Mouse (Mus musculus): ENCODE results near the gene Itpr3.
A peak's percentile ranks its signal among the peaks of the same experiment; 100 is the strongest.

Itpr3 gene

GRCm38 (mm10) chr17:27056812-27057516, at the start of gene Itpr3:
Gene Itpr3, plus strand, starts transcription at chr17:27057304.
- DNase-seq (ENCODE audit: inconsistent ontology term) = peak; percentile 82

DNA sequence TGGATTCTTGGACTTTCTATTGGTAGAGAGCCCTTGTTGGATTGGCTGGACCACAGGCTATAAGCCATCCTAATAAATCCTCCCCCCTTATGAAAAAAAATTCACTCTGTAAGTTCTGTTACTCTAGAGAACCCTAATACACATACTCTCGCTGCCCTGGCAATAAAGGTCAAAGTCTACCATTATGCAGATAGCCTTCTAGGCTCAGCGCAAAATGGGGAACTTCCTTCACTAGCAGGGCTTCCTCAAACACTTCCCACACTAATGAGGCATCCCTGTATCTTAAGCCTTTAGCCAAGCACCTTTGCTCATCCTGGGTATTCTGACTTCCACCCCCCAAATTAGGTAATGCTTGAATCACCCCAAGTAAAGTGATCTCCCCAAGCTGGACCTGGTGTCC, 48.8 kb upstream of the Itpr3 start:
- no peak for DNase-seq (ENCODE audit: inconsistent ontology term)

GRCm38 (mm10) chr17:27011167-27011566, 45.9 kb upstream of the Itpr3 start:
- no peak for DNase-seq (ENCODE audit: inconsistent ontology term)

DNA sequence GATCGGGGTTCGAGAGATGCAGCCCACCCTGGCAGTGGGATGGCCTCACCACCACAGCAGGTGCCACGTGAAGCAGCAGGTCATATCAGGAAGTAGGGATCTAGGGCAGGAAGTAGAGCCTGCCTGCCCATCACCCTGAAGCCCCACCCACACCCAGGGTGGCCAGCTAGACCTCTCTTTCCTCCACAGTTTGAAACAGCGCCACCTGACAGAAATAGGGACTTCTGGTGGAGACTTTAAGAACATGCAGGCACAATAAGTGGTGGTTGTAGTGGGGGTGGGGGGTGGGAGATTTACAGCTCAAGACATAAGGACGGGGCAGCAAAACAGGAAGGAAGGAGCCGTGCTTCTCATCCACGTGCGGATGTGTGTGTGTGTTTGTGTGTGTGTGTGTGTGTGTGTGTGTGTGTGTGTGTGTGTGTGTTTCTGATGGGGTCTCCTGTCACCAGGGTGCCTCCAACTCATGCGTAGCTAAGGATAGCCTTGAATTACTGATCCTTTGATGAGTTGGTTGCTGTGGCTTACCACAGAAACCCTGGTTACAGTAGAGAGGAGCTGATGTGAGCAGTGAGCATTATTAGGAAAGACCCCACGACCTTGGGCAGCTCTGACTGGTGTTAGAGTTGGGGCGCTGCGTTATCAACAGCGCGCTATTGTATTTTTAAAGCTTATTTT, 45.0 kb upstream of the Itpr3 start:
- no peak for DNase-seq (ENCODE audit: inconsistent ontology term)

GRCm38 (mm10) chr17:27012909-27013308, 44.2 kb upstream of the Itpr3 start:
- DNase-seq (ENCODE audit: inconsistent ontology term) = no peak

DNA sequence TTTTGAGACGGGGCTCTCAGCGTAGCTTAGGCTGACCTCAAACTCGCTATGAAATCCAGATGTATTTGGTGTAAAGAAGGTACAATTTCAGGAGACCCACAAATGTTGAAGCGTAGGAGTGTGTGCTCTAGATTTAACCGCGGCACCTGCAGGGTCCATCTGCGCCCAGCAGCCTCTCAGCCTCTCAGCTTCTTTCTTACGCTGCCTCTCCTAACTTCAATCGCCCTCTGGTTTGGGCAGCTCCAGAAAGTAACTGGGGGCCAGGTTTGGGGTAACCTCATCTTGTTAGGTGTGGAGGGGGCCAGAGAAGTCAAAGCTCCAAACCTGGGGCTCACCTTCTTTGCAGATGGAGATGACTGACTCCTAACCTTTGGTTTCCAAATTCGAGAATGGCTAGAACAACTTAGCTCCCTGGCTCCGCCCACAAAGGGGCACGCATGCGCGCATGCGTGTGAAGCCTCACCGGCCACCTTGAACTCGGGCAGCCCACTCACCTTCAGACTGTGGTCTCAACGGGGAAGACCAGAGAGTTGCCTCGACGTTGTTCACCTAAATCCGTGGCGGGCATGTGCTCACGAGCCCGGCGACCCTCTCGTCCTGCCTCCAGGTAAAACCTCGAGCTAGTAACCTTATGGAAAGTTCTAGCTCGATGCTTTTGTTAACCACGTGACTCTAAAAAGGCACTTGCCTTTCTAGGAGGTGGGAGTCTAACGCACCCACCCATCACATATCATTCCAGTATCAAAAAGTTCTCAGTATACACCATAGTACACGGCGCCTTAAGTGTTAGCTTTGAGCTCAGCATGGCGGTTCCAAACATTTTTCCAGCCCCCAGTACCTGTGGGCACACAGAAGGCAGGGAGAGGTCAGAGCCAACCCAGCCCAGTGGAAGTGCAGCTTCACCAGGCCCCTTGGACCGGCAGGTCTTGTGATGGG, 39.3 kb upstream of the Itpr3 start:
- DNase-seq (ENCODE audit: inconsistent ontology term) = peak; percentile 84

- DNase-seq (ENCODE audit: inconsistent ontology term) = peak; percentile 35
Measured at GRCm38 (mm10) chr17:27018555-27019196, 38.4 kb upstream of the Itpr3 start.

DNA sequence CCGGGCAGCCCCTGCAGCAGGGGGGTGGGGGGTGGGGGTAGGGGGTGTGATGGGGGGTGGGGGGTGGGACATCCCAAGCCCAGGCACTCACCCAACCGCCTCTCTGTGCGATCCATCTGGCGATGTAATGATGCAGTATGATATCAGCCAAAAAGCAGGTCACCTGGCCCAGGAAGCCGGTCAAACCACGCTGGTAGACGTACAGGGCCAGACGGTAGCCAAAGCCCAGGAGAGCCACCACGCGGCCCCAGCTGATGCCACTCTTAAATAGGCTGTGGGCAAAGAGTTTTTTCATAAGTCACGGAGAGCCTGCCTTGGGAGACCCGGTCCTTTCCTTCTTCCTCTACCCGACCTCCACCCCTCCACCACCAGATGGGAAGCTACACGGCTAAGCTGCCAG, 36.0 kb upstream of the Itpr3 start:
- DNase-seq (ENCODE audit: inconsistent ontology term) = no peak

DNA sequence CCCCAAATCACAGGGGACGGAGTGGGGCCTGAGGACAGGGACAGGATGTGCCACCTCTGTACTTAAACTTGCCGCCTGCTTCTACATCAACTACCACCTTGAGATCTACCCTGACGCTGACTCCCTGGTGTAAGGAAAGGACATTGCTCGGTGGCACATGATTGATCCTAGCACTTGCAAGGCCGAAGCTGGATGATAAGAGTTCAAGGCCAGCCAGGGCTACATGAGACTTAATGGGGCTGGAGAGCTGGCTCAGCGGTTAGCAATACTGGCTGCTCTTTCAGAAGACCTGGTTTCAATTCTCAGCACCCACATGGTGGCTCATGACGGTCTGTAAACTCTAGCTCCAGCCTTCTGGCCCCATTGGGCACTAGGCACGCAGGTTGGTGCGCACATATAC, 35.4 kb upstream of the Itpr3 start:
- DNase-seq (ENCODE audit: inconsistent ontology term) = no peak

- no peak for DNase-seq (ENCODE audit: inconsistent ontology term)
Measured at GRCm38 (mm10) chr17:27023342-27023741, 33.8 kb upstream of the Itpr3 start.

DNA sequence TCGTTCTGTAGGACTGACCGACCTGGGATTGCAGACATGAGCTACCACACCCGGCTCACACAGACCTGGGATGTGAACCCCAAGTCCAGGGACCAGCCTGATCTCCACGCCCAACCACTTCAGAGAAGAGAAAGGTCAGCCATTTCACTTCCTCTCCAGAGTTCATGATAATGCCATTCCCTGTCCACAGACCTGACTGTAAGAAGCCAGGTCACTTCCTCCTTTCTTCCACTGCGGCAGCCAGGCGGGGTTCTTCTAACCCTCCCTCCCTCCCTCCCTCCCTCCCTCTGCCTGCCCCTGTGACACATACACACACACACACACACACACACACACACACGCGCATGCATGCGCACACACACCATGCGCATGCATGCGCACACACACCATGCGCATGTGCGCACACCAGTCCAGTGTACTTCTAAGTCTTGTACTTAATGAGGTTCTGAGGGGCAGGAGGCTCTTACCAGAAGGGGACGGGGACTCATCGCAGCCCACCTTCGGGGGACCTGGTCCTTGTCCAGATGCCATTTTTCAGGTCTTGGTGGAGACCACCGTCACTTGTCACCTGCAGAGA, 31.7 kb upstream of the Itpr3 start:
- DNase-seq (ENCODE audit: inconsistent ontology term) = no peak

DNA sequence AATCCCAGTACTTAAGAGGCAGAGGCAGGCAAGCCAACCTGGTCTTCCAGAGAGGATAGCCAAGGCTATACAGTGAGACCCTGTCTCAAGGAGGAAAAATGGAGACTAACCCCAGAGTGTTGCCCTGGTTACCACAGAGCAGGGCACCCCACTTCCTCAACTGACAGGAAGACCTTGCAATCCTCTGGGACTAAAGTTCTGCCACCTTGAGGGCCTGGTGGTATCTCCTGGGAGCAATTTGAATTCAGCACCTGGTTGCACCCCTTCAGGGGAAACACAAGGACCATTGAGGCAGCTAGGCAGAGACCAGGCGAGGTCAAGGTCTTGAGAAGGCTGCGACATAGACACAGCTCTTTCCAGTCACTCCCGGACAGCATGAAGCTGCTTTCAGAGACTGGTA, 31.2 kb upstream of the Itpr3 start:
- DNase-seq (ENCODE audit: inconsistent ontology term) = no peak

DNA sequence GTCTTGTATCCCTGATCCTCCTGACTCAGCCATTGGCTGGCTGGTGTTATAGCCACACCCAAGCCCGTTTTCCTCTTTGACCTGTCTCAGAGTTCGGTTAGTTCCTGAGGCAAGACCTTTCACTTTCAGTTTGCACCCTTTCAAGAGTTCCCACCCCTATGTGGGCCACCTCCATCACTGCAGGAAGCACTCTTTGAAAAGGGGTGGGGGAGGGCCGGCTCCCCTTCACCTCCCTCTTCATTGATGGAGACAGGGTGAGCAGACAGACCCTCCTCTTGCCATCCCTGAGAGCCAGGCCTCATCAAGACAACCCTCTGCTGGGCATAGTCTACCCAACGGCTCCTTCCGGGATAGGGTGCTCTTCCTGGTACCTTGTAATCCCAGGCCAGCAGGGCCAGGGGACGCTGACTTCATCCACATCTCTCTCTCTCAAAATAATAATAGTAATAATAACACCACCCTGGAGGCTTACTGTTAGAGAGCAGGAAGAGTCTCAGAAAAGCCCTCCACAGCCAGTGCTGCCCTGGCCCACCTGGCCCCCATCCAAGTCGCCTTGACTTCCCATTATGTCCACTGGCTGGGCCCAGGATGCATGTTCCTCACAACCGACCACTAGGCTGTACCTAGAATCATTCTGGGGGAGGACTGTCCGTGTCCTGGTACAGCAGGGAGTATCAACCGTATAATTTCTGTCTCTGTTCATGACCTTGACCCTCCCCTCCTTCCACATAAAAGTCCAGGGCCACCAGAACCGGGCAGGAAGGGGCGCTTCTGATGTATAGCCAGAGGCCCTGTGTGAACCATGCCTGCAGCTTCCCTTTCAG, 29.4 kb upstream of the Itpr3 start:
- peak; percentile 56 for DNase-seq (ENCODE audit: inconsistent ontology term)

DNA sequence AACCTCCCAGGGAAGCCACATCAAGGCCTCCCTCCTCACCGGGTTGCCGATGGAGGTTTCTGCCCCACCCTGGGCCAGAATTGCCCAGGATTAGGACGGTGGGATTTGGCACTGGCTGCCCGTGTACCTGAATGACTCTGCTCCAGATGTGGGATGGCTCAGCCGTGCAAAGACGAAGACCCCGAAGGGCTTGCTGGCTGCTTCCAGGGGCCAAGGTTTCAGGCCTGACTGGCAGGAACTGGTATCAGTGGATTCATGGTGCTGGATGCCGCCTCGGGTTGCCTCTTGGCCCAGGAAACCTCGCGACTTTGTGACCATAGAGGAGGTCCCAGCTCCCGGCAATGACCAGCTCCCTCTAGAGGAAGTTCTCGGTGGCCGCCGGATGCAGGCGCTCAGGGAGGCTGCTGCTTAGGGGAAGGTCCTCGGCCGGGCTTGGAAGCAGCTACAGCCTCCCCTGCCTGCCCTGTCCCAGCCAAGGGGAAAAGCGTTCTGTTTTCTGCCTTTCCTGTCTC, 28.8 kb upstream of the Itpr3 start:
- DNase-seq (ENCODE audit: inconsistent ontology term) = peak; percentile 81

DNA sequence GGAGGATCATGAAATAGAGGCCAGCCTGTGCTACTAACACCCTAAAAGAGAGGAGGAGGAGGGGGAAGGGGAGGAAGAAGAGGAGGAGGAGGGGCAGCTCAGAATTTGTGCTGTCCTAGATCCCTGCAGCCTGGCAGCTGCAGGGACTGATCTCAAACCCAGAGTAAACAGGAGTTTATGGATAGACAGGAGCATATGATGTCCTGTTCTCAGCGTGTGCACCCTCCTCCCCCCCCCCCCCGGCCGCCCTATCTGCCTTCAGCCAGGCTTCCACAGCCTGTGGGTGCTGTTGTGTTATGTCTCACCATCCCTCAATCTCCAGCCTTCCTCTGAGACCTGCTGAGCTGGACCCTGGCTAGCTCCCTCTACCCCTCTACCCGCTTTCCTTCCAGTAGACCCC, 28.2 kb upstream of the Itpr3 start, which contains the start of gene Bak1:
TSS of gene Bak1 (minus strand) at position 101 of the 400 bp plus-strand sequence.
- no peak for DNase-seq (ENCODE audit: inconsistent ontology term)

GRCm38 (mm10) chr17:27029431-27029830, 27.7 kb upstream of the Itpr3 start:
- no peak for DNase-seq (ENCODE audit: inconsistent ontology term)

DNA sequence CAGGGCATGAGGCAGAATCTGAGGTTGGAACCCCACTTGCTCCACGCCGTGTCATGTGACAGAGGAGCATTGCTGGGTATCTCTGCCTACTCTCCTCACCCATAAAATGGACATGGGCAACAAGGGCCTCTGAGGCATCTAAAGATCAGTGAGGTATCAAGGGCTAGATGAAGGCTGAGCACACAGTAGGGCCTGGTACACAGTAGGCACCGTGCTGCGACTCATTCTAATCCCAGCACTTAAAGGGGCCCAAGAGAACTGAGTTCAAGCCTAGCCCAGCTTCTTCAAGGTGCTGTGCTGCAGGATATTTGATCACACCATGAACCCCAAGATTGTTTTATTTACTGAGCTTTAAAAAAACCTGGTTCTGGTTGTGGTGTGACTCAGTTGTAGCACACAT, 26.2 kb upstream of the Itpr3 start:
- DNase-seq (ENCODE audit: inconsistent ontology term) = no peak

GRCm38 (mm10) chr17:27032328-27032727, 24.8 kb upstream of the Itpr3 start:
- no peak for DNase-seq (ENCODE audit: inconsistent ontology term)

DNA sequence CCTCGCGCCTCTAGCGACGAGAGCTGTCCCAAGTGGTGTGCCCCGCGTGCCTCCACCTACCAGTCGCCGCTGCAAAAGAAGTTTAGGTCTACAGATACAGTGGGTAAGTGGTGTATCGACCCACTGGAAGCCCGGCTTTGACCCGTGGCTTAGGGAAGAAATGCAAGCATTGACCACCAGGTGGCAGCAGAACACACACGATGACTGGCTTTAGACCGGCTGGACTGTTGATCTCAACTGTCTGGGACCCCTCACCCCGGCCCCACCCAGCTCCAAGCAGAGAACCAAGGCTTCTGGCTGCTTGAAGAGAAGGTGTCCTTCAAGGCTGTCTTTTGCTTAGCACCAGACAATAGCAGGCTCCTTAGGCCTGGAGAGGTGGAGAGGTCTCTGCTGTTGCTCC, 24.2 kb upstream of the Itpr3 start:
- peak; percentile 64 for DNase-seq (ENCODE audit: inconsistent ontology term)

DNA sequence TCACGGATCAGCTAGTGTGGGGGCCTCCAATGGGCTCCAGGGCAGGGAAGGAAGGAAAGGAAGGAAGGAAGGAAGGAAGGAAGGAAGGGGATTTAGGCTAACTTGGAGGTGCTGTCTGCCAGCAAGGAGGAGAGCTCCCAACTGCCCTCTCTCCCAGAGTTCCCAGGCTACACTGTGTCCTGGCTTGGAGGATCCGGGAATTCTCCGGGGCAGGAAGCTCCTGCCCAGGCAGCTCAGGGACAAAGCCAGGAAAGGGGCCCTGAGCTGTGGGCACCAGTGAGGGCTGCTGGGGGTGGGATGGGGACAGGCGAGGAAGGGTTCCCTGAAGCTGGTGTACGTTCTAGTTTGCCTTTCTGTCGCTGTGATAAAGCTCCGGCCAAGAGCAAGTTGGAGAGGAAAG, 20.6 kb upstream of the Itpr3 start:
- no peak for DNase-seq (ENCODE audit: inconsistent ontology term)

Measured in Muller cell, postnatal 12 days (primary cell).